Mouse (Mus musculus) embryonic facial prominence, embryonic 13.5 days (tissue): Measurements from ENCODE around the gene Mmp15. TPM values are rescaled to one million over a fixed set of nuclear protein-coding genes. Genes with fewer than 3 reads are reported as not detected.
A peak's percentile ranks its signal among the peaks of the same experiment; 100 is the strongest.

ENCODE experiments used
- ATAC-seq: fragments of 200-750 bp; cut with Nextera tagmentation; 2 replicates; pipeline ENCODE4 v1.8.0; 2017; ENCODE audit warnings: low read depth; ENCODE audit not compliant: insufficient number of reproducible peaks, insufficient read depth, low FRiP score, low TSS enrichment
- H3K27ac ChIP-seq: fragments of 300-500 bp; sonication (generic); 2 replicates; pipeline ENCODE4 v1.5.1; 2015; ENCODE audit warnings: moderate library complexity, mild to moderate bottlenecking, inconsistent platforms
- H3K27me3 ChIP-seq: fragments of 300-500 bp; sonication (generic); 2 replicates; pipeline ENCODE4 v1.6.1; 2015; ENCODE audit warnings: mild to moderate bottlenecking, inconsistent platforms
- H3K36me3 ChIP-seq: fragments of 300-500 bp; sonication (generic); 2 replicates; pipeline ENCODE4 v1.6.1; 2015; ENCODE audit warnings: mild to moderate bottlenecking, inconsistent platforms
- H3K4me1 ChIP-seq: fragments of 300-500 bp; sonication (generic); 2 replicates; pipeline ENCODE4 v1.6.1; 2015; ENCODE audit warnings: inconsistent platforms
- H3K4me2 ChIP-seq: fragments of 300-500 bp; sonication (generic); 2 replicates; pipeline ENCODE4 v1.6.1; 2015; ENCODE audit warnings: moderate library complexity, mild to moderate bottlenecking, inconsistent platforms
- H3K4me3 ChIP-seq: fragments of 300-500 bp; sonication (generic); 2 replicates; pipeline ENCODE4 v1.5.1; 2015; ENCODE audit warnings: mild to moderate bottlenecking, inconsistent platforms
- H3K9ac ChIP-seq: fragments of 300-500 bp; sonication (generic); 2 replicates; pipeline ENCODE4 v1.6.1; 2015; ENCODE audit warnings: mild to moderate bottlenecking, inconsistent platforms
- H3K9me3 ChIP-seq: fragments of 300-500 bp; sonication (generic); 2 replicates; pipeline ENCODE4 v1.6.1; 2016; ENCODE audit warnings: inconsistent platforms
- WGBS: fragments of 180-500 bp; shearing (Covaris S2); methylation state at CpG from one replicate; pipeline ENCODE4 v1.1.7; 2015; ENCODE audit warnings: mixed read lengths; 5-methylcytosine and 5-hydroxymethylcytosine counted together
- polyA plus RNA-seq: library from polyadenylated mRNA; unstranded; fragments of >200 nt; fragmentation: Nextera tagmentation; extraction: Ambion mirVana; gene quantifications from 2 replicates; pipeline ENCODE4 v1.2.1, GENCODE M21; 2015

Gene Mmp15
- polyA plus RNA-seq, 1 experiment from 2014 or later, result 8.5 TPM

DNA sequence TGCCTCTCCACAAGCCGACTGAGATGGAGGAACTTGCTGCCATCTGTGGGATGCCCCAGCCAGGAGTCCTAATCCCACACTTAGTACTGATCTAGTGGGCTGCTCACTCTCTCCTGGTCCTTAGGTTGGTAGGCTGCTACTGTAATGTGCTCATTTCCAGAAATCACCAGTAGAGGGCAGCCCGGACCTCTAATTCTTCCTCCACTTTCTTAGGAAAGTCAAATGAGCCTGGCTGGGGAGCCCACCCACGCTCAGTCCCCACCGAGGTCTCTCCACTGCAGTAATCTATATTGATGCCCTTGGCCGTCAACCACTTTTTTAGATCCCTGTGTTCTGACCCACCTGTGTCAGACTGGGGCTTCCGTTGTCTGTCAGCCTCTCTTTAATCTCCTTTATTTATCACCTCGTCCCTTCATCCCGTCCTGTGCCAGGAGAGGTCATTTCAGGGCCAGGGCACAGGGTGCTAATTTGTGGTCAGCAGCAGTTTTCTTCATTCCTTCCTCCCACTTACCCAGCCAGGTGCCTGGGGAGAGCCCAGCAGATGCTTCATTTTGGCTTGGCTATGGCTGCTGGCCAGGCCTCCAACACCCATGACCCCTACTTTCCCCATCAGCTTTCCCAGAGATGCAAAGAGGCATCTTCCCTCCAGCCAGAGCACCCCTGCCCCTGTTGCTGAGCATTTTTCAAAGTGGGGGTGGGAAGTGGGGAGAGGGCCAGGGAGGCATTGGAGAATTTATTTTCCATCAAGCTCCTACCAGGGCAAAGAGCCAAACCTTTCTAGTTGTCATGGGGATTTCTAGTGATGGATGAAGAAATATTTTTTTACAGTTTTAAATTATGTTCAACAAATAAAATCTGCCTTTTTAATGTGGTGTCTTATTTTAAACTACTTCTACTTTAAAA is 5.2 kb upstream of the Mmp15 start:
- WGBS, result 33% methylated on average over 8 of the region's 8 CpGs
- peaks cover 32% of the 10 kb centered on the region for H3K36me3 ChIP-seq
- no peaks in the 10 kb centered on the region for H3K9me3 ChIP-seq
- H3K27ac ChIP-seq, result no peak overlapping the region
- no peak overlapping the region for H3K4me3 ChIP-seq
- H3K4me1 ChIP-seq, result peaks cover 25% of the 10 kb centered on the region
- no peak overlapping the region for H3K9ac ChIP-seq
- ATAC-seq, result no peak
- H3K27me3 ChIP-seq, result peaks cover 20% of the 10 kb centered on the region
- H3K4me2 ChIP-seq, result no peak overlapping the region

DNA sequence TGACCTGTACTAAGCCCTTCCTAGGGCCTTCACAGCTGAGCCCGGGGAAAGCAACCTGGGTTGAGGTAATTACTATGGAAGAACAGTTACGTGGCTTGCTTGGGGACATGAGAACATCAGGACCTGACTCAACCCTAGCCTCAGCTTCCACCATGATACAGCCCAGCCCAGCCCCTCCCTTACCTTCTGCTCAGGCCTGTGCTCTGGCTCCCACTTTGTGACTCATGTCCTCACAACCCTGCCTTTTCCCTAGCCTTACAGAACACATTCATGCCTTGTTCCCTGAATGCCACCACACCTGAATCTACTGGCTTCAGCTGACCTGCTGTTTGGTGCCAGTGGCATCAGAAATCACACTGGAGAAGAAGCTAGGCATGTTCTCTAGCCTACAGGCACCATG is 3.7 kb upstream of the Mmp15 start:
- no peak overlapping the region for H3K4me3 ChIP-seq
- H3K4me2 ChIP-seq, result no peak overlapping the region
- peaks cover 30% of the 10 kb centered on the region for H3K27me3 ChIP-seq
- no peak for ATAC-seq
- H3K4me1 ChIP-seq, result peaks cover 33% of the 10 kb centered on the region
- H3K9ac ChIP-seq, result 0 out of 2 replicates have a peak overlapping the region, but pooled peaks have one; percentile 6
- peaks cover 23% of the 10 kb centered on the region for H3K36me3 ChIP-seq
- H3K9me3 ChIP-seq, result no peaks in the 10 kb centered on the region
- no peak overlapping the region for H3K27ac ChIP-seq
- 82% methylated on average over 2 of the region's 2 CpGs for WGBS

GRCm38 (mm10) chr8:95348811-95349630 is 3.0 kb upstream of the Mmp15 start:
- H3K9ac ChIP-seq, result 0 out of 2 replicates have a peak overlapping the region, but pooled peaks have one; percentile 6
- 57% methylated on average over 18 of the region's 19 CpGs for WGBS
- no peaks in the 10 kb centered on the region for H3K9me3 ChIP-seq
- H3K36me3 ChIP-seq, result peaks cover 17% of the 10 kb centered on the region
- H3K27ac ChIP-seq, result no peak overlapping the region
- ATAC-seq, result no peak
- H3K4me1 ChIP-seq, result peaks cover 38% of the 10 kb centered on the region
- H3K4me3 ChIP-seq, result no peak overlapping the region
- H3K4me2 ChIP-seq, result no peak overlapping the region
- H3K27me3 ChIP-seq, result peaks cover 37% of the 10 kb centered on the region

DNA sequence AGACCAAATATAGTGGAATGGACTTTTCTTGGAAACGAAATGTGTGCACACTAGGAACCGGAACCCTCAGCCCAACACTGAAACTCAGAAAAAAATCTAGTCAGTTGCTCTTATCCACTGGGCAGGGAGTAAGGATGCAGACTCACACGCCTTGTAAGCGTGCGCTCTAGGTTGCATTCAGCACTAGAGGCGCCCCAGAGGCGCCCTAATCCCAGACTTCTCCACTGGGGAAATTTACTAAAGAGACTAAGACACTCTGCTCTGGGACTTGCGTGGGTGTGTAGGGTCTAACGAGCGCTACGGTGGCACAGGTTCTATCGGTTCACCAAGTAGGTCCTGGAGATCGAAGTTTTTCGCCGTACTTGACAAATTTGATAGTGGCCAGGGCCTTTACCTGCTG is 607 bp upstream of the Mmp15 start:
- Histone ChIP-seq H3K4me3 (peak overlapping the region; percentile 76), H3K9me3 (no peaks in the 10 kb centered on the region), H3K36me3 (no peaks in the 10 kb centered on the region), H3K4me2 (peak overlapping the region; percentile 98), H3K4me1 (peaks cover 38% of the 10 kb centered on the region), H3K27me3 (peaks cover 43% of the 10 kb centered on the region), H3K27ac (no peak overlapping the region), H3K9ac (no peak overlapping the region; the same call in 1 of the 2 replicates)
- no peak for ATAC-seq
- 2% methylated on average over 15 of the region's 15 CpGs for WGBS

DNA sequence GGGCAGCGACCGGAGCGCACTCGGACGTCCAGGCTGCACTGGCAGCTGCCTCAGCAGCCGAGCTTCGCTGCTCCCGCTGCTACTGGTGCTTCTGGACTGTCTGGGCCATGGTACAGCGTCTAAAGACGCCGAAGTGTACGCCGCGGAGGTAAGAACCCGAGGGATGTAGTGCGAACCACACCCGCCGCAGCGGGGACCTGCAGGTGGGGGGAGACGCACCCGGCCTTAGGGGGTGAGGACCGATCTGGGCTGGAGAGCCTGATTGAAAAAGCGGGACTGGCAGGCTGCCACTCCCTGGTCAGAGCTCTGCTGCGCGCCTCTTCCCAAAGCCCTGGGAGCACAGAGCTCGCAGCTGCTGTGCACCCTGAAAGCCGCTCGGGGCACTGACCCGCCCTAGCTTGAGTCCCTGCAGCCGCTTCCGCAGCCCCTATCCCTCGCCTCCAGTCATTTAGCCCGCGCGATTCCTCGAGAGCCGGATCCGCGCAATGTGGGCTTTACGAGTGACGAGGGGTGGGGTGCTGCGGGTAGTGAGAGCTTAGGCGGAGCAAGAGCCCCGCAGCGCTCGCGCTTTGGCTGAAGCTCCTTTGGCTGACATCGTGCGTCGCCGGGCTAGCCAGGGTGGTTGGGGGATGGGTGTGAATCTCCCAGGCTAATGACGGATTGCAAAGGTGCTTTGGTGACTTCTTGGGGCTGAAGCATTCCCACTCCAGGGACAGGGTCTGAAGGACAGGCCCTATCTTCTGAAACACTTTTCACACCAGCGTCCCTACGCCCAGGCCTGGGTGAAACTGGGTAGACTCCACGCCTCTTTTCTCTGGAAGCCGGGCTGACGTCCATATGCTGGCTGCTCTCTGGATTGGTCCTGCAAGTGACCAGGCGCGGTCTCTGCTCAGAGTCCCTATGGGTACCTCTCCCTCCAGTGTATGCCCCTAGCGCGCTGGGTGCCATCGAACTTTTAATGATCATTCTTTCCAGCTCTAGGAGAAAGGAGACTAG is 1.1 kb downstream of the Mmp15 start:
- H3K4me2 ChIP-seq, result peak overlapping the region; percentile 98
- peak; percentile 34 for ATAC-seq

GRCm38 (mm10) chr8:95354606-95355005 is 2.5 kb downstream of the Mmp15 start:
- Histone ChIP-seq H3K9ac (no peak overlapping the region), H3K27me3 (peaks cover 42% of the 10 kb centered on the region), H3K9me3 (no peaks in the 10 kb centered on the region), H3K36me3 (no peaks in the 10 kb centered on the region), H3K4me3 (no peak overlapping the region), H3K4me2 (no peak overlapping the region), H3K27ac (no peak overlapping the region), H3K4me1 (peaks cover 28% of the 10 kb centered on the region)
- WGBS, result 76% methylated on average over 2 of the region's 2 CpGs
- no peak for ATAC-seq

More for the DNA sequence above, 1.1 kb downstream of the Mmp15 start:
- Histone ChIP-seq H3K4me3 (peak overlapping the region; percentile 76), H3K36me3 (no peaks in the 10 kb centered on the region), H3K9ac (peak overlapping the region; percentile 83), H3K27me3 (peaks cover 43% of the 10 kb centered on the region), H3K4me1 (peaks cover 33% of the 10 kb centered on the region), H3K27ac (no peak overlapping the region), H3K9me3 (no peaks in the 10 kb centered on the region)
- 3% methylated on average over 62 of the region's 62 CpGs for WGBS

DNA sequence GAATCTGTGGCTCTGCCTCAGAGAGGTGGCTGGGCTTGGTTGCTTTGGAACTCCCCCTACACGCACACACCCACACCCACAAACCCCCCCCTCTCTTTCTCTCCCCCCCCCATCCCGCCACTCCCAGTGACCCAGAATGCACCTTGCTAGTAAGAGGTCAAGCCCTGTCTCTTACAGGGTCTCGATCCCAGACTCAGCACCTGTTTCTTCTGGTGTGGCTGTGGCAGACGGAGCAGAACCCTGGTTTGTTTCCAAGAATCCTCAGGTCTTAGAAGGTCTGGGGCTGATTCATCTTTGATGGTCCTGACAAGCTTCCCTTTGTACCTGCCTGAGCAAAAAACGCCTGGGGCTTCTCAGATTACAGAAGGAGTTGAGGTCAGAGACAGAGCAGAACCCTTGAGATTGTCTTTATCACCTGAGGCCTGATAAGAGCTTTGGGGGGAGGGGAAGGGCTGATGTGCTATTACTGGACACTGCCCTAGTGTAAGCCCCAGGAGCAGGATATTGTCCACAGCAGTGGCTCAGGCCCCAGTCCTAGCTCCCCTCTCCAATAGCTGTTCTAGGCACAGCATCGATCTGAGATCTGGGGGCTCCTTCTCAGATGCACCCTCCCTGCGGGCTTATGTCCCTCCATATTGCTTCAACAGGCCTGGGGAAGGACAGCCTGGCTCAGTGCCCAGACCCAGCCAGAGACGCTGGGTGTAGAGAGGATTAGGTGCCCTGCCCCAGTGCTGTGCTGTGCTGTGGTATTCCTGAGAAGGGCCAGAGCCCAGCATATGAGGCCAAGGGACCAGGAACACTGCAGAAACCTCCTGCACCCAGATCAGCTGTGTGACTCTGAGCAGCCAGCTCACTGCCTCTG is 6.7 kb downstream of the Mmp15 start:
- Histone ChIP-seq H3K36me3 (no peaks in the 10 kb centered on the region), H3K27me3 (peaks cover 9% of the 10 kb centered on the region), H3K4me2 (no peak overlapping the region), H3K27ac (no peak overlapping the region), H3K4me1 (peaks cover 22% of the 10 kb centered on the region), H3K9ac (no peak overlapping the region), H3K4me3 (no peak overlapping the region), H3K9me3 (peaks cover 1% of the 10 kb centered on the region)
- 39% methylated on average over 8 of the region's 8 CpGs for WGBS
- ATAC-seq, result no peak

DNA sequence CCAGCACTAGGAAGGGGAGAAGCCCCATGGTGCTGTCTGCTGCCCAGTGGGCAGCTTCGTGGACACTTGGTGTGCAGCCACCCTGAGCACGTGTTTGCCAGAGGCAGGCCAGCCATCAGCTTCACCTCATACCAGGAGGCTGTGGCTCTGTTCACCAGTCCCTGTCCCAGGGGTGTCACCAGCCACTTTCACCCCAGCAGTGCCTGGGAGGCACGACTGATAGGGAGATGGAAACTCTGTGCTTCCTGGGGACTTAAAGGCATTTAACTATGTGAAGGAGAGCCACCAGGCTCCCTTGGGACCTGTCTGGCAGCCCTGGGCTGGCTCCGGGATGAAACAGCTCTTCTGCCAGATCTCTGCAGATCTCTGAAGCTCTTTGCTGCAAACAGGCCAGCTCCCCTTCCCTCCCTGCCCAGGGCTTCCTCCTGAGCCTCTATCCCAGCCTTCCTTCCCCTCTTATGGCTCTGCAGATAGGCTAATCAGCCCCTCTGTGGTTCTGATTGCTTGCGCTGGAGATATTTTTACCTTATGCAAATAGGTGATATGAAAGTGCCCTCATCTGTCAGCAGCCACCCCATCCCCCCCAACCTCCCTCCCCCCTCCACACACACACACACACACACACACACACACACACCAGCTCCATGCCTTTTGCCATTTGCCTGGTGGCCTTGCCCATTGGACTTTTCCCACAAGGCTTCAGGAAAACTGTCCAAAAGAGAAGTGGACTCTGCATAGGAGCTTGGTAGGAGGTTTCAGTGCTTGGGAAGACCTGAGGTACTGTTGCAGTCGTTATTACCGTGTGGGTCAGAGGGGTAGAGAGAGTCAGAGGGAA is 8.3 kb downstream of the Mmp15 start:
- H3K4me3 ChIP-seq, result no peak overlapping the region
- peaks cover 4% of the 10 kb centered on the region for H3K9me3 ChIP-seq
- no peak overlapping the region for H3K27ac ChIP-seq
- peaks cover 22% of the 10 kb centered on the region for H3K4me1 ChIP-seq
- no peaks in the 10 kb centered on the region for H3K27me3 ChIP-seq
- no peak for ATAC-seq
- WGBS, result 44% methylated on average over 7 of the region's 7 CpGs
- H3K4me2 ChIP-seq, result no peak overlapping the region
- peak overlapping the region; percentile 40; the same call in 1 of the 2 replicates for H3K9ac ChIP-seq
- H3K36me3 ChIP-seq, result no peaks in the 10 kb centered on the region

GRCm38 (mm10) chr8:95361016-95361341 is 8.9 kb downstream of the Mmp15 start:
- H3K27ac ChIP-seq, result no peak overlapping the region
- ATAC-seq, result no peak
- WGBS, result 76% methylated on average over 3 of the region's 3 CpGs

DNA sequence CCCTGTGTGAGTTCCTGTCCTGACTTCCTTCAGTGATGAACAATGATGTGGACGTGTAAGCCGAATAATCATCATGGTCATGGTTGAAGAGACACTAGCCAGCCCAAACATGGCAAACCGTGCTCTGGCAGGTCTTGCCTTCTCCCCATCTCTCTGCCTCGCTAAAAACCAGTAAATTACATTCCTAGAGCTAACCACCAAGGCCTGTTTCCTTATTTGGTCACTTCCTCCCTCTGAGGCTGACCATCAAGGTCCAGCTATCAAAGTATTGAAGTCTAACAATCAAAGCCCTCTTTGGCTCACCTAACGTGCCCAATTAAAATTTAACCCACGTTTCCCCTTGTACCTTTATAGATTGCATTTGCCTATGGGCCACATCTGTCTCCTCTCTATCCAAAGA is 10.2 kb downstream of the Mmp15 start:
- Histone ChIP-seq H3K4me3 (no peak overlapping the region), H3K27ac (no peak overlapping the region), H3K27me3 (no peaks in the 10 kb centered on the region), H3K4me1 (peaks cover 22% of the 10 kb centered on the region), H3K4me2 (no peak overlapping the region), H3K36me3 (no peaks in the 10 kb centered on the region), H3K9ac (no peak overlapping the region), H3K9me3 (peaks cover 4% of the 10 kb centered on the region)
- WGBS, result 68% methylated on average over 6 of the region's 6 CpGs
- no peak for ATAC-seq

More at GRCm38 (mm10) chr8:95361016-95361341, 8.9 kb downstream of the Mmp15 start:
- Histone ChIP-seq H3K9ac (0 out of 2 replicates have a peak overlapping the region, but pooled peaks have one; percentile 40), H3K4me3 (no peak overlapping the region), H3K27me3 (no peaks in the 10 kb centered on the region), H3K4me2 (no peak overlapping the region), H3K9me3 (peaks cover 4% of the 10 kb centered on the region), H3K4me1 (peaks cover 22% of the 10 kb centered on the region), H3K36me3 (no peaks in the 10 kb centered on the region)
